Mouse (Mus musculus): ENCODE results near the gene Fnip2. TPM values are rescaled to one million over a fixed set of nuclear protein-coding genes. Genes with fewer than 3 reads are reported as not detected.

Fnip2 gene
- polyA plus RNA-seq (2015; fragmentation: Nextera tagmentation; extraction: Ambion mirVana) = 4.0 and 5.7 TPM in 2 replicates

- peak; percentile 96 for ATAC-seq
- H3K27ac ChIP-seq (ENCODE audit: low read length) = peak within 1 kb of the TSS; percentile 80
- H3K9me3 ChIP-seq (ENCODE audit: control insufficient read depth, low read length) = no peaks in the 10 kb centered on the region
- peaks cover 17% of the 10 kb centered on the region for H3K4me1 ChIP-seq (replicated peaks; ENCODE audit: control insufficient read depth, insufficient read depth, low read length)
- no peaks in the 10 kb centered on the region for H3K27me3 ChIP-seq (replicated peaks; ENCODE audit: control insufficient read depth, insufficient read depth, low read length)
- peak within 1 kb of the TSS; percentile 89 for H3K9ac ChIP-seq (replicated peaks; ENCODE audit: low read depth, low read length)
- H3K4me3 ChIP-seq (replicated peaks; ENCODE audit: low read length) = peak within 1 kb of the TSS; percentile 93
- H3K36me3 ChIP-seq (ENCODE audit: control insufficient read depth, insufficient read depth) = no peaks in the 10 kb centered on the region
- under 1% methylated on average over 52 of the region's 55 CpGs for WGBS
- H3K4me2 ChIP-seq (ENCODE audit: low read length) = peak within 1 kb of the TSS; percentile 93
Measured at GRCm38 (mm10) chr3:79567703-79568362, at the start of gene Fnip2. Gene Fnip2 (minus strand): TSS chr3:79567796.

GRCm38 (mm10) chr3:79609886-79610285 is 42.3 kb upstream of the Fnip2 start:
- Histone ChIP-seq H3K4me2 (ENCODE audit: low read length) (no peak overlapping the region), H3K4me3 (replicated peaks; ENCODE audit: low read length) (no peak overlapping the region), H3K36me3 (ENCODE audit: control insufficient read depth, insufficient read depth) (peaks cover 29% of the 10 kb centered on the region), H3K27me3 (replicated peaks; ENCODE audit: control insufficient read depth, insufficient read depth, low read length) (no peaks in the 10 kb centered on the region), H3K4me1 (replicated peaks; ENCODE audit: control insufficient read depth, insufficient read depth, low read length) (no peaks in the 10 kb centered on the region), H3K27ac (ENCODE audit: low read length) (no peak overlapping the region), H3K9ac (replicated peaks; ENCODE audit: low read depth, low read length) (no peak overlapping the region), H3K9me3 (ENCODE audit: control insufficient read depth, low read length) (no peaks in the 10 kb centered on the region)
- 89% methylated on average over 2 of the region's 2 CpGs for WGBS
- no peak for ATAC-seq

GRCm38 (mm10) chr3:79595468-79595867 is 27.9 kb upstream of the Fnip2 start:
- Histone ChIP-seq H3K4me3 (replicated peaks; ENCODE audit: low read length) (no peak overlapping the region), H3K9ac (replicated peaks; ENCODE audit: low read depth, low read length) (no peak overlapping the region), H3K27ac (ENCODE audit: low read length) (no peak overlapping the region), H3K27me3 (replicated peaks; ENCODE audit: control insufficient read depth, insufficient read depth, low read length) (no peaks in the 10 kb centered on the region), H3K4me2 (ENCODE audit: low read length) (no peak overlapping the region), H3K9me3 (ENCODE audit: control insufficient read depth, low read length) (no peaks in the 10 kb centered on the region), H3K36me3 (ENCODE audit: control insufficient read depth, insufficient read depth) (peaks cover 28% of the 10 kb centered on the region), H3K4me1 (replicated peaks; ENCODE audit: control insufficient read depth, insufficient read depth, low read length) (peaks cover 14% of the 10 kb centered on the region)
- ATAC-seq = no peak
- WGBS = 96% methylated on average over 7 of the region's 7 CpGs

- Histone ChIP-seq H3K27ac (ENCODE audit: low read length) (no peak overlapping the region), H3K4me1 (replicated peaks; ENCODE audit: control insufficient read depth, insufficient read depth, low read length) (peaks cover 14% of the 10 kb centered on the region), H3K27me3 (replicated peaks; ENCODE audit: control insufficient read depth, insufficient read depth, low read length) (no peaks in the 10 kb centered on the region), H3K9ac (replicated peaks; ENCODE audit: low read depth, low read length) (peak overlapping the region; percentile 77), H3K4me2 (ENCODE audit: low read length) (peak overlapping the region; percentile 89), H3K4me3 (replicated peaks; ENCODE audit: low read length) (peak overlapping the region; percentile 78), H3K9me3 (ENCODE audit: control insufficient read depth, low read length) (no peaks in the 10 kb centered on the region), H3K36me3 (ENCODE audit: control insufficient read depth, insufficient read depth) (peaks cover 12% of the 10 kb centered on the region; the same call in 1 of the 2 replicates)
- WGBS = 6% methylated on average over 15 of the region's 15 CpGs
- ATAC-seq = no peak; the same call in 1 of the 2 replicates
Measured at GRCm38 (mm10) chr3:79591793-79592471, 24.3 kb upstream of the Fnip2 start.

GRCm38 (mm10) chr3:79590863-79591792 is 23.5 kb upstream of the Fnip2 start, which contains the start of gene Ppid:
Gene Ppid (plus strand): TSS chr3:79591342.
- peaks cover 14% of the 10 kb centered on the region for H3K4me1 ChIP-seq (replicated peaks; ENCODE audit: control insufficient read depth, insufficient read depth, low read length)
- peak within 1 kb of the TSS; percentile 63 for H3K27ac ChIP-seq (ENCODE audit: low read length)
- peak within 1 kb of the TSS; percentile 89 for H3K4me2 ChIP-seq (ENCODE audit: low read length)
- H3K36me3 ChIP-seq (ENCODE audit: control insufficient read depth, insufficient read depth) = peaks cover 12% of the 10 kb centered on the region; the same call in 1 of the 2 replicates
- no peaks in the 10 kb centered on the region for H3K9me3 ChIP-seq (ENCODE audit: control insufficient read depth, low read length)
- peak within 1 kb of the TSS; percentile 77 for H3K9ac ChIP-seq (replicated peaks; ENCODE audit: low read depth, low read length)
- peak; percentile 91 for ATAC-seq
- H3K27me3 ChIP-seq (replicated peaks; ENCODE audit: control insufficient read depth, insufficient read depth, low read length) = no peaks in the 10 kb centered on the region
- H3K4me3 ChIP-seq (replicated peaks; ENCODE audit: low read length) = peak within 1 kb of the TSS; percentile 78
- 4% methylated on average over 62 of the region's 63 CpGs for WGBS

GRCm38 (mm10) chr3:79589671-79590070 is 22.1 kb upstream of the Fnip2 start:
- Histone ChIP-seq H3K36me3 (ENCODE audit: control insufficient read depth, insufficient read depth) (peaks cover 4% of the 10 kb centered on the region; the same call in 1 of the 2 replicates), H3K9me3 (ENCODE audit: control insufficient read depth, low read length) (no peaks in the 10 kb centered on the region), H3K4me1 (replicated peaks; ENCODE audit: control insufficient read depth, insufficient read depth, low read length) (peaks cover 14% of the 10 kb centered on the region), H3K4me3 (replicated peaks; ENCODE audit: low read length) (no peak overlapping the region), H3K27ac (ENCODE audit: low read length) (no peak overlapping the region), H3K27me3 (replicated peaks; ENCODE audit: control insufficient read depth, insufficient read depth, low read length) (no peaks in the 10 kb centered on the region), H3K9ac (replicated peaks; ENCODE audit: low read depth, low read length) (no peak overlapping the region), H3K4me2 (ENCODE audit: low read length) (no peak overlapping the region)
- ATAC-seq = no peak
- 82% methylated on average over 2 of the region's 2 CpGs for whole genome bisulfite sequencing

- peak; percentile 74 for ATAC-seq
- H3K9ac ChIP-seq (replicated peaks; ENCODE audit: low read depth, low read length) = no peak overlapping the region
- H3K27ac ChIP-seq (ENCODE audit: low read length) = no peak overlapping the region
- 6% methylated on average over 6 of the region's 6 CpGs for WGBS
- H3K4me1 ChIP-seq (replicated peaks; ENCODE audit: control insufficient read depth, insufficient read depth, low read length) = peaks cover under 1% of the 10 kb centered on the region
- no peaks in the 10 kb centered on the region for H3K36me3 ChIP-seq (ENCODE audit: control insufficient read depth, insufficient read depth)
- no peak overlapping the region for H3K4me3 ChIP-seq (replicated peaks; ENCODE audit: low read length)
- no peak overlapping the region for H3K4me2 ChIP-seq (ENCODE audit: low read length)
- no peaks in the 10 kb centered on the region for H3K27me3 ChIP-seq (replicated peaks; ENCODE audit: control insufficient read depth, insufficient read depth, low read length)
- H3K9me3 ChIP-seq (ENCODE audit: control insufficient read depth, low read length) = no peaks in the 10 kb centered on the region
Measured at GRCm38 (mm10) chr3:79586804-79587203, 19.2 kb upstream of the Fnip2 start.

- H3K9ac ChIP-seq (replicated peaks; ENCODE audit: low read depth, low read length) = no peak overlapping the region
- ATAC-seq = no peak
- no peak overlapping the region for H3K4me3 ChIP-seq (replicated peaks; ENCODE audit: low read length)
- peaks cover 4% of the 10 kb centered on the region for H3K4me1 ChIP-seq (replicated peaks; ENCODE audit: control insufficient read depth, insufficient read depth, low read length)
- no peaks in the 10 kb centered on the region for H3K27me3 ChIP-seq (replicated peaks; ENCODE audit: control insufficient read depth, insufficient read depth, low read length)
- WGBS = 78% methylated on average over 5 of the region's 5 CpGs
- H3K4me2 ChIP-seq (ENCODE audit: low read length) = no peak overlapping the region
- H3K36me3 ChIP-seq (ENCODE audit: control insufficient read depth, insufficient read depth) = no peaks in the 10 kb centered on the region
- H3K9me3 ChIP-seq (ENCODE audit: control insufficient read depth, low read length) = no peaks in the 10 kb centered on the region
- no peak overlapping the region for H3K27ac ChIP-seq (ENCODE audit: low read length)
Measured at GRCm38 (mm10) chr3:79579891-79580575, 12.4 kb upstream of the Fnip2 start.
